Mouse (Mus musculus) cortical plate, adult 2 months (tissue): ENCODE results near the gene Ppp1r37. TPM values are rescaled to one million over a fixed set of nuclear protein-coding genes. Genes with fewer than 3 reads are reported as not detected.

Source experiments
- H3K27ac ChIP-seq: fragments of 200-500 bp; 2 replicates; pipeline ENCODE4 v1.5.1; 2012; ENCODE audit warnings: low read length, control low read depth, inconsistent platforms; ENCODE audit not compliant: insufficient read depth
- H3K4me1 ChIP-seq: fragments of 200-500 bp; 2 replicates; pipeline ENCODE4 v1.6.1; 2011; ENCODE audit warnings: low read length; ENCODE audit not compliant: control insufficient read depth, insufficient read depth
- H3K4me3 ChIP-seq: fragments of 200-500 bp; 2 replicates; pipeline ENCODE4 v1.5.1; 2011; ENCODE audit warnings: mild to moderate bottlenecking, low read length, control low read depth; ENCODE audit not compliant: insufficient read depth
- CTCF ChIP-seq: fragments of 200-500 bp; IDR thresholded peaks from 2 replicates; pipeline ENCODE4 v1.5.1; 2011; ENCODE audit warnings: mild to moderate bottlenecking, control low read depth, low read length; ENCODE audit not compliant: insufficient read depth; ENCODE audit errors: extremely low read depth
- POLR2A ChIP-seq: fragments of 200-500 bp; IDR thresholded peaks from 2 replicates; pipeline ENCODE4 v1.6.1; 2011; ENCODE audit warnings: mild to moderate bottlenecking, low read length, control low read depth; ENCODE audit not compliant: insufficient read depth; ENCODE audit errors: extremely low read depth
- polyA plus RNA-seq: library from polyadenylated mRNA; depleted of rRNA; stranded (reverse); fragments of >200 nt; gene quantifications from 2 replicates; pipeline ENCODE4 v1.2.3, GENCODE M21; 2012

Gene Ppp1r37
- polyA plus RNA-seq, 1 experiment = 152 TPM

DNA sequence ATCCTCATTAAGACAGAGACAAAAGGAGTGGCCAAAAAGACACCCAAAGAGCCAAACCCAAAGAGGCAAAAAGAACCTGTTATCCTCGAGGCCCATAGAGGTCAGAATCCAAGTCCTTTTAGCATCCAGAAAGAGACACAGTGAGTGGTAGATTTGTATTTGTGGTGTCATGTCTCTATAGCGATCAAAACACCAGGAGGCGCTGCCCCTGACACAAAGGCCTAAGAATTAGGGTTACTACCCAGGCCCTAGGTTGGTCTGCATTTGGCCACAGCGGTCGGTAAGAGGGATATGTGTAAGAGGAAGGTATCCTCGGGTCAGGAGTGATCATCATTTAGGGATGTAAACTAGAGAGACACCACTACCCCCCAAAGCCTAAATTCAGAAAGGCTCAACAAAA is 56.5 kb downstream of the Ppp1r37 start:
- Histone ChIP-seq H3K27ac (no peak overlapping the region), H3K4me1 (peaks cover 2% of the 10 kb centered on the region; the same call in 1 of the 2 replicates), H3K4me3 (0 out of 2 replicates have a peak overlapping the region, but pooled peaks have one; percentile 59)
- TF ChIP-seq POLR2A (no peak), CTCF (no peak)

- TF ChIP-seq POLR2A (no peak), CTCF (peak; percentile 90)
- no peak overlapping the region for H3K27ac ChIP-seq
- no peak overlapping the region for H3K4me3 ChIP-seq
- no peaks in the 10 kb centered on the region for H3K4me1 ChIP-seq
Observed at GRCm38 (mm10) chr7:19503481-19504068, 59.3 kb downstream of the Ppp1r37 start.

DNA sequence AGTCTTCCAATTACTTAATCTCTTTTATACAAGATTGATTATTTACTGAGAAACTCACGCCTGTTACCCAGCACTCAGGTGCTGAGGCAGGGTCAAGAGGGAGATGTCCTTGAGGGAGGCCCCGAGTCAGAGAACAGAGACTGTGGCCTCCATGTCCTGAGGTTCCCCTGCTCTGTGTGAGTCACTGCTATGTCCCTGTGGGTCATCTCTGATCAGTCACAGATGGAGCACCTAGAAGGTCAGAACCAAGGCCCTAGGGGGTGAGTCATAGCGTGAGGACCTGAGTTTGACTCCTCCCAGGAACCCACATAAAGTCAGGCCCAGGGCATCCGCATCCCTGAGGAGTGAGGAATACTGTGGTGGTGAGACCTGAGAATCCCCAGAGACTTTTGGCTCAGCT is 61.2 kb downstream of the Ppp1r37 start:
- no peaks in the 10 kb centered on the region for H3K4me1 ChIP-seq

GRCm38 (mm10) chr7:19500420-19501363 is 62.2 kb downstream of the Ppp1r37 start:
- no peak for TF ChIP-seq CTCF
- TF ChIP-seq POLR2A = no peak
- Histone ChIP-seq H3K4me3 (no peak overlapping the region), H3K27ac (no peak overlapping the region), H3K4me1 (no peaks in the 10 kb centered on the region)

More for the DNA sequence above, 61.2 kb downstream of the Ppp1r37 start:
- no peak overlapping the region for H3K27ac ChIP-seq
- H3K4me3 ChIP-seq = no peak overlapping the region
- no peak for TF ChIP-seq POLR2A
- no peak for TF ChIP-seq CTCF

DNA sequence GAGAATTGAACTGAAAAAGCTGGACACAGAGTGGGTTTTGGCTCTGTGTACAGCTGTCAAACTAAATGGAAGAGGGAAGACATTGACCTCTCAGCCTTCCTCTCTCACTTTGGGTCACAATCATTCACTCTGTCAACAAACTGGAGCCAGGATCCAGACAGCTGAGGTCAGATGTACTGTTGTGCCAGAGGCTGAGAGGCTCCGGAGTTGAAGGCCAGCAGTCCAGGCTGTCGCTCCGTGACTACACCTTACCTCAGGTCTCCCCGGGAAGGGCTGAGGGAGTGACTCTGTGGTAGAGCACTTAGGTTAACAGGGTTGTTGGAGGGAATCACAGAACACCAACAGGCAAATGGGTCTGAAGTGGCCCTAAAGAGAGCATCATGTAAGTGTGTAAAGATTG is 64.5 kb downstream of the Ppp1r37 start:
- Histone ChIP-seq H3K27ac (no peak overlapping the region), H3K4me3 (no peak overlapping the region), H3K4me1 (no peaks in the 10 kb centered on the region)
- TF ChIP-seq POLR2A (no peak), CTCF (no peak)

GRCm38 (mm10) chr7:19496214-19496555 is 66.7 kb downstream of the Ppp1r37 start:
- no peaks in the 10 kb centered on the region for H3K4me1 ChIP-seq
- no peak overlapping the region for H3K27ac ChIP-seq
- TF ChIP-seq CTCF = no peak
- no peak for TF ChIP-seq POLR2A
- no peak overlapping the region for H3K4me3 ChIP-seq

GRCm38 (mm10) chr7:19495521-19496213 is 67.2 kb downstream of the Ppp1r37 start:
- no peak overlapping the region for H3K27ac ChIP-seq
- H3K4me1 ChIP-seq = no peaks in the 10 kb centered on the region
- TF ChIP-seq CTCF = no peak
- H3K4me3 ChIP-seq = no peak overlapping the region

DNA sequence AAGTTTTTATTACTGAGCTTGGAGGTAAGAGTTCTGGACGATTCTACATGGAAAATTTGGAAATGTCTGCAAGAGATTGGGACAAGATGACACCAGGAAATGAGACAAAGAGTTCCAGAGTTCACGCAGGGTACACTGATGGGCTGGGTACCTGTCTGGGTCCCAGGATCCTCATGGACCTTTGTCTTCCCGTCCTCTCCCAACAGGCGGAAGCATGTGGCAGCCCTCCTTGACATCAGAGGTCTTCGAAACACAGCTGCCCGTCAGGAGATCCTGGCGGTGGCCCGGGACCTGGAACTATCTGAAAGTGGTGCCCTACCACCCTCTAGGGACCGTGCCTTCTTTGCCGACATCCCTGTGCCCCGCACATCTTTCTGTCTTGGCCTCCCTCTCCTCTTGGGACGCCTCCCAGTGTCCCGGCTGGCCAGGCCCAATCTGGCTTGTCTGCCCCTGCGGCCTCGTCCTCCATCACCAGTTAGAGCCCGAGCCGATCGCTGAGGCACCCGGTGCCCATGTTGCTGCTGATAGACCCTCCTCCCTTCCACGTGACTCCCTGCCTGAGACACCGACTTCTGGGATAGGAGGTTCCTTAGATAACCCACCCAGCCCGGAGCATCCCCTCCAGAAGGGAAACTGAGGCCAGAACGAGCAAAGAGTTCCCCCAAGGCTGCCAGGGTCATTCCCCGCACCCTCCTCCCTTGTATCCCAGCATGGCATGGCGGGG is 68.0 kb downstream of the Ppp1r37 start:
- Histone ChIP-seq H3K27ac (no peak overlapping the region), H3K4me1 (no peaks in the 10 kb centered on the region), H3K4me3 (no peak overlapping the region)
- TF ChIP-seq POLR2A (no peak), CTCF (no peak)

- Histone ChIP-seq H3K27ac (no peak overlapping the region), H3K4me1 (no peaks in the 10 kb centered on the region), H3K4me3 (no peak overlapping the region)
- TF ChIP-seq POLR2A (no peak), CTCF (no peak)
Observed at GRCm38 (mm10) chr7:19491731-19492130, 71.1 kb downstream of the Ppp1r37 start.

GRCm38 (mm10) chr7:19489525-19489924 is 73.4 kb downstream of the Ppp1r37 start:
- Histone ChIP-seq H3K4me3 (no peak overlapping the region), H3K27ac (no peak overlapping the region), H3K4me1 (no peaks in the 10 kb centered on the region)
- TF ChIP-seq POLR2A = no peak
- TF ChIP-seq CTCF = no peak
